Comparison of ENCODE assay signal across 8 mouse cellular contexts in the genomic region with DNA sequence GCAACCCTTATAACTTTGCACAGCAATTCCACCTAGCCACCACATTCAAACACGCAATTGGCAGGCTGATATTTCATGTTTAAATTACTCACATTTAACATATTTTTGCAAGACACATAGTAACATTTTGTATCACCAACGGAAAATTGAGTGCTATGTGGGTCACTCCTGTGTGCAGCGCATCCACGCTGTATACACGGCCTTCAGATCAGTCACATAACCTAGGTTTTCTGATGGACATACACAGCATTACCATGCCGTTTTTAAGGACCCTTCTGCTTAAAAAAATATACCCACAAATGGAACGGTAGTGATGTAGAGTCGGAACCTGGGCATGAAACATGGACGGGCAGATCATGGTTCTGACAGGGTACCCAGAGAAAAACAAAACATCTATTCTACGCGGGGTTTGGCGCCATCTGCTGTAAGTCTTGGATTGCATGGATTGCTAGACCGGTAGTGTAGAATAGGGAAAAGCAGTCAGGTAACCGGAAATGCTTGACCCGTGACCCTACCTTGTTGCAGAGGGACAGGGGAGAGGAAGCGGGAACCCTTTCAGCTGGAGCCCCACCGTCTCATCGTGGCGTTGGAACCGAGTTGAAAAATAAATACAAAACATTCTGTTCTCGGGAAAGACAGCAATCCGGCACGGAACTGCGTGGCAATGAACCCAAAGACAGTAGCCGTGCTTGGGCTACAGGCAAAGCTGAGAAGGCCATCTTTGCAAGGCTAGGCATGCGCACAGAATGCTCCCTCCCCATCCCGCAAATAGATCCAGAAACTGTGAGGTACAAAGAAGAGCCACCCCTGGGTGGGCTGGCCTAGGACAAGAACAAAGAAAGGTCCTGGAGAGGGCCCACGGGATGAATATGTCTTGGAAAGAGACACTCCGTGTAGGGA. TPM values are rescaled to one million over a fixed set of nuclear protein-coding genes. Genes with fewer than 3 reads are reported as not detected.
DNase-seq lines count a peak whose midpoint lies in the region; ATAC-seq and TF ChIP-seq lines count a peak whose summit lies in the region.
"Had no signal": no experiment of that assay in that cellular context is flagged by ENCODE, and none has a peak within 500 bp of the region (broad histone marks: within the 10 kb centered on the region; RNA-seq: fewer than 3 reads in every experiment).

No protein-coding gene starts in this region.

- no peak overlapping the region for H3K4me3 ChIP-seq in cerebellum, adult 2 months (replicated peaks; ENCODE audit: insufficient read depth, low read depth, low read length)
- no peak overlapping the region for H3K4me3 ChIP-seq in hindbrain, embryonic 13.5 days
- H3K4me3 ChIP-seq in lung, embryonic 16.5 days (ENCODE audit: low read length): no peak overlapping the region
- H3K4me3 ChIP-seq: liver, embryonic 15.5 days had no signal

- no peaks in the 10 kb centered on the region for H3K4me1 ChIP-seq in cerebellum, adult 2 months (ENCODE audit: control insufficient read depth, insufficient read depth, low read length)
- H3K4me1 ChIP-seq in hindbrain, embryonic 13.5 days (replicated peaks): no peaks in the 10 kb centered on the region
- no peaks in the 10 kb centered on the region; the same call in 1 of the 2 replicates for H3K4me1 ChIP-seq in lung, embryonic 16.5 days (replicated peaks; ENCODE audit: control insufficient read depth, insufficient read depth, low read length)
- H3K4me1 ChIP-seq: liver, embryonic 15.5 days had no signal

- TF ChIP-seq POLR2A in cerebellum, adult 2 months (IDR thresholded peaks at IDR 0.05; ENCODE audit: borderline replicate concordance, insufficient read depth, low read length): no peak

- 40% methylated on average over 29 of the region's 29 CpGs for WGBS in cerebellum, adult 2 months
- 43% methylated on average over 29 of the region's 29 CpGs for WGBS in hindbrain, embryonic 13.5 days
- 35% methylated on average over 29 of the region's 29 CpGs for WGBS in lung, embryonic 16.5 days

- H3K27me3 ChIP-seq in cerebellum, adult 2 months (ENCODE audit: control insufficient read depth, insufficient read depth, low read length): no peaks in the 10 kb centered on the region; the same call in 1 of the 2 replicates
- peaks cover 2% of the 10 kb centered on the region; the same call in 1 of the 2 replicates for H3K27me3 ChIP-seq in hindbrain, embryonic 13.5 days
- H3K27me3 ChIP-seq in lung, embryonic 16.5 days (ENCODE audit: control insufficient read depth, insufficient read depth, low read depth, low read length): no peaks in the 10 kb centered on the region

- H3K9me3 ChIP-seq in hindbrain, embryonic 13.5 days: no peaks in the 10 kb centered on the region
- H3K9me3 ChIP-seq in lung, embryonic 16.5 days (ENCODE audit: control insufficient read depth, low read length): no peaks in the 10 kb centered on the region
- H3K9me3 ChIP-seq: liver, embryonic 15.5 days had no signal

- no peak overlapping the region for H3K27ac ChIP-seq in cerebellum, adult 2 months (ENCODE audit: insufficient read depth, low read length)
- no peak overlapping the region for H3K27ac ChIP-seq in hindbrain, embryonic 13.5 days
- H3K27ac ChIP-seq in lung, embryonic 16.5 days (ENCODE audit: low read length): no peak overlapping the region
- H3K27ac ChIP-seq: liver, embryonic 15.5 days had no signal

- DNase-seq in NIH3T3 (ENCODE audit: low read depth): peak; percentile 85
- DNase-seq in cerebellum, adult 2 months: peak; percentile 66 to 74
- DNase-seq in forelimb bud, embryonic 11.5 days (ENCODE audit: low read depth, low spot score): peak; percentile 55
- DNase-seq in layer of hippocampus, adult 9-11 months: peak; percentile 47
- peak; percentile 49 for DNase-seq in retina, postnatal 7 days (ENCODE audit: low read depth, low spot score)

- peak; percentile 56; the same call in 1 of the 2 replicates for TF ChIP-seq CTCF in cerebellum, adult 2 months (IDR thresholded peaks at IDR 0.05; ENCODE audit: borderline replicate concordance, insufficient read depth, low read depth, low read length)

- peak overlapping the region; percentile 27; the same call in 1 of the 2 replicates for H3K4me2 ChIP-seq in hindbrain, embryonic 13.5 days
- peak overlapping the region; percentile 28 for H3K4me2 ChIP-seq in lung, embryonic 16.5 days (ENCODE audit: low read depth, low read length)
- H3K4me2 ChIP-seq: liver, embryonic 15.5 days had no signal

- H3K36me3 ChIP-seq in hindbrain, embryonic 13.5 days: no peaks in the 10 kb centered on the region
- no peaks in the 10 kb centered on the region for H3K36me3 ChIP-seq in lung, embryonic 16.5 days (ENCODE audit: control insufficient read depth, insufficient read depth, low read length)
- H3K36me3 ChIP-seq: liver, embryonic 15.5 days had no signal

- H3K9ac ChIP-seq in hindbrain, embryonic 13.5 days: no peak overlapping the region
- no peak overlapping the region for H3K9ac ChIP-seq in lung, embryonic 16.5 days (ENCODE audit: low read length)
- H3K9ac ChIP-seq: liver, embryonic 15.5 days had no signal

- peak; percentile 89 for ATAC-seq in hindbrain, embryonic 13.5 days (ENCODE audit: low FRiP score)
- peak; percentile 23; the same call in 1 of the 2 replicates for ATAC-seq in lung, embryonic 16.5 days (ENCODE audit: low read depth)

RNA-seq across cellular contexts. Expression of gene Ppef2, which starts 16.5 kb away (rescaled TPM):
- polyA plus RNA-seq in cerebellum, adult 2 months (2012; rRNA removed): 2.1 and 2.7 TPM in 2 replicates
- polyA plus RNA-seq in hindbrain, embryonic 13.5 days (2015; fragmentation: Nextera tagmentation; extraction: Ambion mirVana): 0.32 and 0.70 TPM in 2 replicates
- polyA plus RNA-seq in lung, embryonic 16.5 days (2015; fragmentation: Nextera tagmentation; extraction: Ambion mirVana): 0.16 and 0.25 TPM in 2 replicates

RNA-seq across cellular contexts. Expression of gene U90926, which starts 24.4 kb away (rescaled TPM):
- not detected in 2 replicates for polyA plus RNA-seq in cerebellum, adult 2 months (2012; rRNA removed)
- polyA plus RNA-seq in hindbrain, embryonic 13.5 days (2015; fragmentation: Nextera tagmentation; extraction: Ambion mirVana): not detected in 2 replicates
- polyA plus RNA-seq in lung, embryonic 16.5 days (2015; fragmentation: Nextera tagmentation; extraction: Ambion mirVana): not detected in 2 replicates
- polyA plus RNA-seq: liver, embryonic 15.5 days had no signal

RNA-seq across cellular contexts. Expression of gene Naaa, which starts 38.4 kb away (rescaled TPM):
- 32.1 and 37.6 TPM in 2 replicates for polyA plus RNA-seq in cerebellum, adult 2 months (2012; rRNA removed)
- 15.0 and 19.2 TPM in 2 replicates for polyA plus RNA-seq in hindbrain, embryonic 13.5 days (2015; fragmentation: Nextera tagmentation; extraction: Ambion mirVana)
- polyA plus RNA-seq in lung, embryonic 16.5 days (2015; fragmentation: Nextera tagmentation; extraction: Ambion mirVana): 12.9 and 15.6 TPM in 2 replicates
